Mouse (Mus musculus) thymus, postnatal 0 days (tissue): ENCODE data around the gene Armc2. TPM values are rescaled to one million over a fixed set of nuclear protein-coding genes. Genes with fewer than 3 reads are reported as not detected.

ENCODE experiments used
- DNase-seq: peaks from one replicate; pipeline ENCODE4 v3.0.0-alpha.2; 2015; ENCODE audit warnings: low spot score
- polyA plus RNA-seq: library from polyadenylated mRNA; unstranded; fragments of >200 nt; fragmentation: Nextera tagmentation; extraction: Ambion mirVana; gene quantifications from 2 replicates; pipeline ENCODE4 v1.2.1, GENCODE M21; 2015

The Armc2 gene
- polyA plus RNA-seq, 1 experiment from 2014 or later, result 0.25 TPM

GRCm38 (mm10) chr10:42021536-42021935 is 3.3 kb upstream of the Armc2 start:
- DNase-seq, result no peak

- no peak for DNase-seq
Observed at GRCm38 (mm10) chr10:42014086-42014485, 4.2 kb downstream of the Armc2 start.

DNA sequence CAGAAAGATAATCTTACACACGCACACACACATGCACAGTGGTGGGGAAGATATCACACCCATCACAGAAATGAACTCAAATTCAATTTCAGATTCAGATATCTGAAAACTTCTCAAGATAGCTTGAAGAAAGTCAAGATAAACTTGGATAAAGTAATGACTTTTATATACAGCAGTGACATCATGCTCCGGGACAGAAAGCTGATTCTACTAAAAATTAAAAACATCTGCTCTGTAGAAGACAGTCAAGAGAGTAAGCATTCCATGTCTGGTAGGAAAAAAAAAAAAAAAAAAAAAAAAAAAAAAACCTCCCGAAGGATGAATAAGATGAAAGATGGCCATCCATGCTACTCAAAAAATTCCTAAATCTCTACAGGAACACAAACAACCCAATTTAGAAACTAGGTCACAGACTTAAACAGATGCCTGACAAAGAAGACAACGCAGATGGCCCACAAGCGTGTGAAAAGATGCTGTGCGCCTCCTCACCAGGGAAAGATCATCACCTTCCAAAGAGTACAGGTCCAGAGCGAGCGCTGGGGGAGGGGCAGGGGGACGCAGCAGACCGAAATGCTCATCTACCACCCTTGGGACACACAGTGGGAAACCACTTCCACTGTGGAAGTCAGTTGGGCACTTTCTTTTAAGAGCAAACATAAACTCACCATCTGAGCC is 7.3 kb downstream of the Armc2 start:
- DNase-seq, result no peak

DNA sequence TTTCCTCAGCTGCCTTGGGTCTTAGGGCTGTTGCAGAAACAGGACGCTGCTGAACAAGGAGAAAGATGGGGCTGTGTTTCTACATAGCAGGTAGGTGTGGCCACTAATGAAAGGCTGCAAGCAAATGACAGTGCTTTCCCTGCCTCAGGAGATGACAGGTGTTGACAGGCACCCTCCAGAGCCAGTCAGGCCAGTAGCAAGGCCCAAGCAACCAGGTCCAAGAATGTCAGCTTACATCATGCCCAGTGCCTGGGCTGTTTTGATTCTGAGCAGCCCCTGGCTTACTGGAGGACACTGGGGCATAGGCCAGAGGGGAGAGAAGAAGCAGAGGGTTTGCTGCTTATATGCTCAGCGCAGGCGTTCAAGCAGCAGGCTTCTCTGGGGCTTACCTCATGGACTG is 13.0 kb downstream of the Armc2 start:
- DNase-seq, result no peak

DNA sequence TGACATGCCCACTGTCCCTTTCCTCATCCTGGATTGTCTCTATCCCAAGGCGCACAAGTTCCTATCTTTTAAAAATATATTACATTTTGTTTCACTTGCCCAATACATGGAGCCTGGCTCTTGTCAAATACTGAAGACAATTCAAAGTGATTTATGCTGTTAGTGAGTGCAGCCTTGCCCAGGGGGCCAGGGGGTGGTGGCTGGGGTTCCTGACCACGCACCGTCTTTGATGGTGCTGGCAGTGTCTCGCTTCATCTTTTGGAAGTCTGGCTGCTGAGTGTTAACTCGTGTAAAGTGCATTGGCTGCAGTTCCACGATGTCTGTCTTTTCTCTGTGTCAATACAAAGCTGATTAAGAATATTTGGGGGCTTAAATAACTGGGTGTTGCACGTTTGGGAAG is 13.6 kb downstream of the Armc2 start:
- DNase-seq, result no peak

DNA sequence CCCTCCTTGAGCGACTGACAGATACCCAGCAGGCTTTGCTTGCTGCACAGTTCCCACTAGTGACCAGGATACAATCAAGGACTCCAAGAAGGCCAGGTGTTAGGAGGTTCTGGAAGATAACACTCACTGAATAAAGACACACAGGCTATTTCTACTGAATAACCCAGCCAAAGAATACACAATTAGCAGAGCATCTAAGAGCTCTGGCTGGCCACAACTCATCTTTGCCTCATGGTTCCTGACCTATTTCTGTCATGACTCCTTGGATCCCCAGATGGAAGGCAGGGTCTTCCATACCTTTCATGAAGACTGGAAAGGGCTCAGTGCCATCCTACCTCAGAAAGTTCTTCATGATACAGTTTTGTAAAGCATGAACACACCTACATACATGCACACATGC is 14.2 kb downstream of the Armc2 start:
- DNase-seq, result no peak

GRCm38 (mm10) chr10:42003576-42003975 is 14.7 kb downstream of the Armc2 start:
- no peak for DNase-seq

- DNase-seq, result no peak
Observed at GRCm38 (mm10) chr10:42002436-42002835, 15.8 kb downstream of the Armc2 start.

GRCm38 (mm10) chr10:42001260-42001659 is 17.0 kb downstream of the Armc2 start:
- no peak for DNase-seq

GRCm38 (mm10) chr10:41997691-41998178 is 20.5 kb downstream of the Armc2 start:
- DNase-seq, result no peak

GRCm38 (mm10) chr10:41996157-41996556 is 22.1 kb downstream of the Armc2 start:
- DNase-seq, result no peak

DNA sequence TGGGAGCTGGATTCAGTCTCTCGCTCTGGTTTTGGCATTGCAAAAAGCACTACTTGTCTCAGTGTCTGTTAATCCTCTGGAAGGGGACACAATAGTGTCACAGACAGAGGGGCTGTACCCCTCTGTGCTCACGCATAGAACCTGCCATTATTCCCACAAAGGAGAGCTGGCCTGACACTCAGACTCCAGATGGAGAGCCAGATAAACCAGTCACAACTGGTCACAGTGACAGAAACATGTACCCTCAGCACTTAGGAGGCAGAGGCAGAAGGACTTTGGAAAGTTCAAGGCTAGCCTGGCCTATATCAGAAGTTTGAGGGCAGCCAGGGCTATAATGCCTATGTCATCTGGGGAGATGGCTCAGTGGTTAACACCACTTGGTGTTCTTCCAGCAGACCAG is 23.2 kb downstream of the Armc2 start:
- DNase-seq, result no peak

GRCm38 (mm10) chr10:41994578-41994977 is 23.7 kb downstream of the Armc2 start:
- no peak for DNase-seq

DNA sequence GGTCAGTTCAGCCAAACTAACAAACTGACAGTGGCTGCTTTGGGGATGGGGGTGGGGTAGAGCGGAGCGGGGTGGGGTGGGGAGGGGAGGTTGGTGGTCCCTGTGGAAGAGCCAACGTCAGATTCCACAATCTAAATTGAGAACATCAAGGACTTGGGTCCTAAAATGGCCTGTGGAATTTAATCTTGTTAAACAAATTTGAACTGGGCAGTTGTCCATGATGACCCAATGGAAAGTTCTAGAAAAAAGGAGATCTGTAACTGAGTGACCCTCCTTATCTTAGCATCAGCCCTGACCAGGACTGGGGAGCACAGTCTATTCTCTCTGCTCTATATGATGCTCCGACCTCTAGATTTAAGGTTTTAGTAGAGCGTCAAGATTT is 26.2 kb downstream of the Armc2 start:
- DNase-seq, result no peak

DNA sequence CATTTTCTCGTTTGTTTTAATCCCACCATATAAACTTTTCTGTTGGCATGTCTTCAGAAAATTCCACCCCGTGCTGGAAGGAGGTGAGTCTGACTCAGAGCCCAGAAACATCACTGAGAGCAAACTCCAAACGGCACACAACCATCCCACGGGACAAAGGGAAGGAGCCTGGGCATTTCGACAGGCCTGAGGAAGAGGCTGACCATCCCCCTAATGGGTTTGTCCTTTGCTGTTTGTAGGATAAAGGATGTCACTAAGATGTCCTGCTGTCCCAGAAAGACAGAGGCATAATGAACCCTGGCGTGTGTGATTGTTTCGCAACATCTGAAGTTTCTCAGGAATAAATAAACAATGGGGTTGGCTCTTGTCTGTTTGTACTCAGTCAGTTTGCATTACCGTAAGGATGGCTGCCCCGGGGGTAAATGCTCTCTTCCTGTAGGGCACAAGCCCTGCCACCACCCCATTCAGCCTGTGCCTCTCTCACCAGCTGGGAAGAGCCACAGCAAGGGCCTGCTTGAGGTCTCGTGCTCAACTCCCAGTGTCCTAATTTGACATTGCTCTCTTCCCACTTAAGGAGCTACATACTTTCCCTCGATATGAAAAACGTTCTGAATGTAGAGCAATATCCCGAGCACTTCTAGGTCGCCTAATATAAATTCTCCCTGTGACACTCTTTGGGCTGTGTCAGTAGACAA is 26.7 kb downstream of the Armc2 start:
- DNase-seq, result no peak

DNA sequence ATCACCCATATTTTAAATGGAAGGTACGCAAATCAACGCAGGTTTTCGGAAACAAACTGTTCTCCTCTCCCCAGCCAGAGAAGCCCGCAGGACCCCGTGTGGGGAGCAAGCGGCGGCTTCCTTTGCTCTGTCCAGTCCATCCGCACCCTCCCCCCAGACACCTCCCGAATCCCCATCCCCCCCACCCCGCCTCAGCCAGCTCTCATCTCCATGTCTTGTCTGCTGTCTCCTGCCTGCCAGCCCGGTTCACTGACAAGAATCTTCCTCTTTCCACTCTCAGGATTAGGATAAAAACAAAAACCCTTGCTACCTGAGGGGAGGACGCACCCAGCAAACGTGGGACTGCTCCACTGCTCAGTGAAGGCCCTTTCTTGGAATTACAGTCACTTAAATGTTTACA is 27.3 kb downstream of the Armc2 start:
- no peak for DNase-seq

DNA sequence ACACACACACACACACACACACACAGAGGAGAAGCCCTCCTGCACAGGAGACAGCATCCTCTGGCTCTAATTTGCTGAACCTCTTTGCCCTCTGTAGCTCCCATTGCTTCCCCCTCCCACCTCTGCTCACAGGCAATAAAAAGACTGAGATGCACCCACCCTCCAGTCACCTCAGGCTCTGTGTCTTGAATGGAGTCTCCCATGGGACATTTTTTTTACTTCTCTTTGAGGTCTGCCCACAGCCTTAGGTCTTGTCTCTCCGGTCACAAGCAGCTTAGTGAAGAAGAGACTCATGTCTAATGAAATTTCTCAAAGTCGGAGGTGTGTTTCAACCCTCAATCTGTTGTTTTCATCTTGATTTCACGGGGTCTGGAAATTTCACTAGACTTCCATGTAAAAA is 29.3 kb downstream of the Armc2 start:
- DNase-seq, result no peak

GRCm38 (mm10) chr10:41986126-41986525 is 32.1 kb downstream of the Armc2 start:
- DNase-seq, result no peak

- no peak for DNase-seq
Observed at GRCm38 (mm10) chr10:41984221-41984620, 34.0 kb downstream of the Armc2 start.

- no peak for DNase-seq
Observed at GRCm38 (mm10) chr10:41982821-41983220, 35.4 kb downstream of the Armc2 start.

GRCm38 (mm10) chr10:41980772-41981383 is 37.4 kb downstream of the Armc2 start:
- DNase-seq, result peak; percentile 72

DNA sequence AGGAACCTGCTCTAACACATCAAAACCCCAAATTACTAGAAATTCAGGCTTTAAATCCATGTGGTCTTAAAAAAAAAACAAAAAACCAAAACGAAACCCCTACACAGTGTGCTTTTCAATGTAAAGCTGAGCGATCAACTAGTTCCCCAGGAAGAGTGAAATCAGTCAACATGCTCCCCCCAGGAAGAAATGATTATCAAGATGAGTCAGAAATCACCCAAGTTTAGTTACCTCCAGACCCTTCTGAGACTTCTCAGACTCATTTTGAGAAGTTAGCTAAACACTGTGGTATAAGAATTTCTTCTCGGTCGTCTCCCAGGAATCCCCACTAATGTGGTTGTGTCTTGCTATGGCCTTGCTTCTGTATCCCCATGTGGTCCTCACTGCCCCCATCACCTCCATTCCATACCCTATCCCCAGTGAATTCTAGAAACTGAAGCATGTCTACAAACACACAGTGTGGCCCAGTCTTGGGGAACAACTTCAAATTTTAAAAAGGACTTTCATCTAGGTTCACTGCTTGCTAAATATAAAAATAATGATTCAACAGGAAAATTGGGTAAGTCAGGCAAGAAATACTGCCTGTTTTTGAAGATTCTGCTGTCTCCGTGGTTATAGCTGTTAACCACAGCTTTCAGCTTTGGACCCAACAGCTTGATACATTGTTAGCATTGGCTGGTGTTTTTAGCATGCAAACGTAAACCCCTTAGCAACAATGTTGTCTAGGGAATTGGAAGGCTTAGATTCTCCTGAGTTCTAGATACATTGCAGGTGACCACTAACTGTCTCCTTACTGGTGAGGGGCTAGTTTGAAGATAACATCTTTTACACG is 39.6 kb downstream of the Armc2 start:
- DNase-seq, result no peak
